Mouse (Mus musculus) CD4-positive, CD25-positive, alpha-beta regulatory T cell, adult 9 weeks (primary cell): ENCODE measurements around the gene Tep1. TPM values are rescaled to one million over a fixed set of nuclear protein-coding genes. Genes with fewer than 3 reads are reported as not detected.

ENCODE experiments used
- polyA plus RNA-seq: library from polyadenylated mRNA; unstranded; fragments of 100-300 nt; shearing (Covaris generic); gene quantifications from one replicate; pipeline ENCODE4 v1.2.1, GENCODE M21; 2017

Tep1 gene
- 28.8 TPM for polyA plus RNA-seq

GRCm38 (mm10) chr14:50869889-50870804, at the start of gene Tep1:
Gene Tep1, minus strand, starts transcription at chr14:50870560.

GRCm38 (mm10) chr14:50897374-50897765, 27.0 kb upstream of the Tep1 start, which contains the start of gene Klhl33:
Gene Klhl33, minus strand, starts transcription at chr14:50897507.

GRCm38 (mm10) chr14:50807487-50808072, 62.8 kb downstream of the Tep1 start, which contains the start of the genes Ccnb1ip1 and Parp2:
Gene Ccnb1ip1, minus strand, starts transcription at chr14:50807732.
Gene Parp2, plus strand, starts transcription at chr14:50807841.

GRCm38 (mm10) chr14:50785251-50785637, 85.1 kb downstream of the Tep1 start, which contains the start of gene Ttc5:
Gene Ttc5, minus strand, starts transcription at chr14:50785519.

Other genes with a start within 250 kb of the Tep1 start
- gene Olfr745, start 231.2 kb downstream of the Tep1 start, polyA plus RNA-seq, result not detected
- gene Olfr746, start 223.5 kb downstream of the Tep1 start, polyA plus RNA-seq, result not detected
- not detected for gene Olfr747, start 177.4 kb downstream of the Tep1 start, polyA plus RNA-seq
- gene Olfr748, start 163.2 kb downstream of the Tep1 start, polyA plus RNA-seq, result not detected
- gene Olfr749, start 125.5 kb downstream of the Tep1 start, polyA plus RNA-seq, result not detected
- gene Ttc5, start 85.0 kb downstream of the Tep1 start, polyA plus RNA-seq, result 125 TPM
- not detected for gene Ccnb1ip1, start 62.8 kb downstream of the Tep1 start, polyA plus RNA-seq
- 76.4 TPM for gene Parp2, start 62.7 kb downstream of the Tep1 start, polyA plus RNA-seq
- 0.05 TPM for gene Klhl33, start 26.9 kb upstream of the Tep1 start, polyA plus RNA-seq
- gene Osgep, start 54.3 kb upstream of the Tep1 start, polyA plus RNA-seq, result 70.8 TPM
- gene Apex1, start 54.4 kb upstream of the Tep1 start, polyA plus RNA-seq, result 86.5 TPM
- 6.1 TPM for gene Pip4p1, start 60.3 kb upstream of the Tep1 start, polyA plus RNA-seq
- 55.3 TPM for gene Pnp, start 60.5 kb upstream of the Tep1 start, polyA plus RNA-seq
- gene Gm49342, start 74.0 kb upstream of the Tep1 start, polyA plus RNA-seq, result not detected
- 1.1 TPM for gene Pnp2, start 85.4 kb upstream of the Tep1 start, polyA plus RNA-seq
- gene Rnase10, start 137.2 kb upstream of the Tep1 start, polyA plus RNA-seq, result not detected
- not detected for gene Rnase9, start 171.3 kb upstream of the Tep1 start, polyA plus RNA-seq
- gene Rnase11, start 179.6 kb upstream of the Tep1 start, polyA plus RNA-seq, result not detected
- gene Rnase12, start 187.1 kb upstream of the Tep1 start, polyA plus RNA-seq, result not detected
- not detected for gene Olfr750, start 203.9 kb upstream of the Tep1 start, polyA plus RNA-seq
- 19.2 TPM for gene Rnase4, start 220.5 kb upstream of the Tep1 start, polyA plus RNA-seq
- gene Ang, start 220.6 kb upstream of the Tep1 start, polyA plus RNA-seq, result 3.6 TPM
- gene Eddm3b, start 243.9 kb upstream of the Tep1 start, polyA plus RNA-seq, result not detected